Mouse (Mus musculus): ENCODE measurements at regions not wholly inside any gene's neighbourhood (a gene's known extent, or its start where the extent isn't known, plus 50 kb on each side); places are given as distances from the start of the nearest gene placed in this dataset.

GRCm38 (mm10) chr12:25509666-25510065 lies 412.7 kb upstream of the Id2 start:
- TF ChIP-seq EP300 (IDR thresholded peaks at IDR 0.05; ENCODE audit: insufficient read depth, low read depth, low read length) (no peak), CTCF (IDR thresholded peaks at IDR 0.05) (no peak), POLR2A (IDR thresholded peaks at IDR 0.05; ENCODE audit: insufficient read depth, low read depth, low read length) (no peak)
